Mouse (Mus musculus) E14TG2a.4 (cell line): ENCODE results near the gene Arg2.

Experiments used
- CTCF ChIP-seq: conservative IDR thresholded peaks from 2 replicates; pipeline ENCODE4 v1.5.1; 2014; ENCODE audit warnings: low read length
- NANOG ChIP-seq: IDR thresholded peaks from 2 replicates; pipeline ENCODE4 v1.6.1; 2014; ENCODE audit warnings: borderline replicate concordance, low read length, mixed read lengths
- POU5F1 ChIP-seq: IDR thresholded peaks from 2 replicates; pipeline ENCODE4 v1.6.1; 2014; ENCODE audit warnings: low read length, borderline replicate concordance

DNA sequence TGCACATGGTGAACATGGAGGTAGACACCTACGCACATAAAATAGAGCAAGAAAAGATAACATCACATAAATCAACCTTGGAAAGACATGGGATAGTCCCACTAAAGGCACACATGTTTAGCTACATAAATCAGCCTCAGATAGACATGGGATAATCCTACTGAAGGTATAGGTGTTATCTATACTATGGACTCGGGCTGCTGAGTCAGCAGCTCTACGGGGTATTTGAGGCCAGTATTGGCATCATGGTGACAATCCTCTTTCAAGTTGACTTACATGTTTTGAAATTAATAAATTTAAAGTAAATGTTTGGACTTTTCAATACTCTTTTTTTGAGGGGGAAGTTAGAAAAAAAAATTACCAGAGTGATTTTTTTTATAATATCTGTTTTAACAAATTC, 32.3 kb downstream of the Arg2 start:
- TF ChIP-seq CTCF (no peak), POU5F1 (no peak), NANOG (no peak)
